Mouse (Mus musculus) heart, adult 8-10 months (tissue): ENCODE measurements around the gene Mpv17l2. TPM values are rescaled to one million over a fixed set of nuclear protein-coding genes. Genes with fewer than 3 reads are reported as not detected.

Source experiments
- DNase-seq: peaks from one replicate; pipeline ENCODE4 v3.0.0; 2022; ENCODE audit warnings: low spot score
- total RNA-seq, 4 experiments: library from RNA; stranded (reverse); gene quantifications; 2 replicates each; pipeline ENCODE4 v1.2.4; 2022

Gene Mpv17l2
- total RNA-seq, 4 experiments from 2014 or later, result 23.2 to 32.5 (median 27.7) TPM

- DNase-seq, result no peak
Observed at GRCm38 (mm10) chr8:70790846-70791245, 30.1 kb upstream of the Mpv17l2 start.

GRCm38 (mm10) chr8:70789046-70789445 is 28.3 kb upstream of the Mpv17l2 start:
- no peak for DNase-seq

GRCm38 (mm10) chr8:70787941-70788667 is 27.4 kb upstream of the Mpv17l2 start:
- DNase-seq, result no peak

GRCm38 (mm10) chr8:70787051-70787445 is 26.3 kb upstream of the Mpv17l2 start:
- no peak for DNase-seq

- no peak for DNase-seq
Observed at GRCm38 (mm10) chr8:70786291-70787050, 25.7 kb upstream of the Mpv17l2 start.

- DNase-seq, result no peak
Observed at GRCm38 (mm10) chr8:70780093-70780492, 19.3 kb upstream of the Mpv17l2 start.

GRCm38 (mm10) chr8:70776496-70777444 is 16.0 kb upstream of the Mpv17l2 start, which contains the start of gene Pik3r2:
Pik3r2 (minus strand) TSS chr8:70776713.
- peak; percentile 96 for DNase-seq

- DNase-seq, result no peak
Observed at GRCm38 (mm10) chr8:70775851-70776495, 15.2 kb upstream of the Mpv17l2 start.

- no peak for DNase-seq
Observed at GRCm38 (mm10) chr8:70775227-70775626, 14.5 kb upstream of the Mpv17l2 start.

- DNase-seq, result no peak
Observed at GRCm38 (mm10) chr8:70774740-70775139, 14.0 kb upstream of the Mpv17l2 start.

GRCm38 (mm10) chr8:70773833-70774232 is 13.1 kb upstream of the Mpv17l2 start:
- peak; percentile 84 for DNase-seq

GRCm38 (mm10) chr8:70773410-70773809 is 12.7 kb upstream of the Mpv17l2 start:
- no peak for DNase-seq

- no peak for DNase-seq
Observed at GRCm38 (mm10) chr8:70772890-70773289, 12.1 kb upstream of the Mpv17l2 start.

GRCm38 (mm10) chr8:70772075-70772474 is 11.3 kb upstream of the Mpv17l2 start:
- DNase-seq, result no peak

- no peak for DNase-seq
Observed at GRCm38 (mm10) chr8:70771217-70771616, 10.5 kb upstream of the Mpv17l2 start.

GRCm38 (mm10) chr8:70770748-70771147 is 10.0 kb upstream of the Mpv17l2 start:
- no peak for DNase-seq

- no peak for DNase-seq
Observed at GRCm38 (mm10) chr8:70769858-70770257, 9.1 kb upstream of the Mpv17l2 start.

GRCm38 (mm10) chr8:70769359-70769758 is 8.6 kb upstream of the Mpv17l2 start:
- DNase-seq, result peak; percentile 91

- DNase-seq, result no peak
Observed at GRCm38 (mm10) chr8:70768956-70769355, 8.2 kb upstream of the Mpv17l2 start.

GRCm38 (mm10) chr8:70768231-70768776 is 7.6 kb upstream of the Mpv17l2 start:
- no peak for DNase-seq

GRCm38 (mm10) chr8:70767503-70767902 is 6.8 kb upstream of the Mpv17l2 start:
- DNase-seq, result no peak
